Mouse (Mus musculus) kidney, postnatal 0 days (tissue): Measurements from ENCODE around the gene Zdhhc21. TPM values are rescaled to one million over a fixed set of nuclear protein-coding genes. Genes with fewer than 3 reads are reported as not detected.

Source experiments
- ATAC-seq: fragments of 200-750 bp; cut with Nextera tagmentation; replicated peaks from 2 replicates; pipeline ENCODE4 v1.8.0; 2017; ENCODE audit warnings: low read depth, moderate number of reproducible peaks, moderate TSS enrichment, moderate library complexity; ENCODE audit not compliant: low FRiP score
- DNase-seq: peaks from one replicate; pipeline ENCODE4 v3.0.0-alpha.2; 2016; ENCODE audit warnings: low spot score
- H3K27ac ChIP-seq: fragments of 300-500 bp; sonication (generic); 2 replicates; pipeline ENCODE4 v1.5.1; 2014; ENCODE audit warnings: mild to moderate bottlenecking
- H3K27me3 ChIP-seq: fragments of 300-500 bp; sonication (generic); 2 replicates; pipeline ENCODE4 v1.6.1; 2014; ENCODE audit warnings: low read length, mixed read lengths; ENCODE audit not compliant: insufficient read depth
- H3K36me3 ChIP-seq: fragments of 300-500 bp; sonication (generic); 2 replicates; pipeline ENCODE4 v1.6.1; 2014; ENCODE audit warnings: low read length, mixed read lengths; ENCODE audit not compliant: insufficient read depth
- H3K4me1 ChIP-seq: fragments of 300-500 bp; sonication (generic); replicated peaks from 2 replicates; pipeline ENCODE4 v1.6.1; 2014; ENCODE audit warnings: antibody characterized with exemption, low read length, mixed read lengths; ENCODE audit not compliant: insufficient read depth
- H3K4me2 ChIP-seq: fragments of 300-500 bp; sonication (generic); 2 replicates; pipeline ENCODE4 v1.6.1; 2014; ENCODE audit warnings: mild to moderate bottlenecking, low read length, moderate library complexity, mixed read lengths
- H3K4me3 ChIP-seq: fragments of 300-500 bp; sonication (generic); replicated peaks from 2 replicates; pipeline ENCODE4 v1.5.1; 2014; ENCODE audit warnings: low read depth, low read length
- H3K9ac ChIP-seq: fragments of 300-500 bp; sonication (generic); 2 replicates; pipeline ENCODE4 v1.6.1; 2014; ENCODE audit warnings: low read depth, low read length
- H3K9me3 ChIP-seq: fragments of 300-500 bp; sonication (generic); replicated peaks from 2 replicates; pipeline ENCODE4 v1.6.1; 2016; ENCODE audit warnings: low read length, inconsistent platforms, mixed read lengths
- CTCF ChIP-seq: IDR thresholded peaks from 2 replicates; pipeline ENCODE4 v1.5.1; 2016; ENCODE audit warnings: antibody characterized with exemption, low read depth, mild to moderate bottlenecking, moderate library complexity
- WGBS: fragments of 180-500 bp; shearing (Covaris S2); extraction: QIAGEN DNeasy Blood & Tissue Kit; methylation state at CpG from one replicate; pipeline ENCODE4 v1.1.7; 2014; 5-methylcytosine and 5-hydroxymethylcytosine counted together
- polyA plus RNA-seq: library from polyadenylated mRNA; unstranded; fragments of >200 nt; fragmentation: Nextera tagmentation; extraction: Ambion mirVana; gene quantifications from 2 replicates; pipeline ENCODE4 v1.2.1, GENCODE M21; 2015

The Zdhhc21 gene
- polyA plus RNA-seq, 1 experiment from 2014 or later, result 8.5 TPM

DNA sequence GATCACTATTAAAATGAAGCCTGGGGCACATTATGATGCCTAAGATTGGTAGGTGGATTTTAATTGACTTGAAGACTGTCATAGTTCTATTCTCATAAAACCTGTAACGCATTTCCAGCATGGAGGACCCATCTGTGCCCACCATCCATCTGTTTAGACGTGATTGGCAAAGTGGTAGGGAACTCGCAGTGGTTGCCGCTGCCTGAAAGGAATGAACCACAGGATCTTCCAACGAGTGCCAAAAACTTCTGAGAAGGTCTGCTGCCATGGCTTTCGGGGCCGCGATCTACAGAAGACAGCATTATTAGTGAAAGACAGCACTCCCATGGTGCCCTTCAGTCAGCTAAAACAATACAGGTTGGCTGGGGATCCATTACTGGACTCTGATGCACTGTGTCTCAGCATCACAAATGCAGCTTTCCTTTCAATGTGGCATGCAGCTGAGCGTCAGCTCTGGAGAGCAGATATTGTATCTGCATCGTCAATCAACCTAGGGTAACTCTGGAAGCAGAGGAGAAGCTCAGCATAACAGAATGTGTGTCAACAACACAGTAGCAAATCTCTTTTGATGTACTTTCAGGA lies 53.5 kb downstream of the Zdhhc21 start:
- 89% methylated on average over 10 of the region's 10 CpGs for WGBS
- ATAC-seq (no peak), DNase-seq (no peak)
- Histone ChIP-seq H3K9ac (no peak overlapping the region), H3K4me3 (no peak overlapping the region), H3K9me3 (no peaks in the 10 kb centered on the region), H3K4me2 (no peak overlapping the region), H3K4me1 (no peaks in the 10 kb centered on the region), H3K36me3 (no peaks in the 10 kb centered on the region), H3K27ac (no peak overlapping the region), H3K27me3 (no peaks in the 10 kb centered on the region)
- no peak for TF ChIP-seq CTCF

DNA sequence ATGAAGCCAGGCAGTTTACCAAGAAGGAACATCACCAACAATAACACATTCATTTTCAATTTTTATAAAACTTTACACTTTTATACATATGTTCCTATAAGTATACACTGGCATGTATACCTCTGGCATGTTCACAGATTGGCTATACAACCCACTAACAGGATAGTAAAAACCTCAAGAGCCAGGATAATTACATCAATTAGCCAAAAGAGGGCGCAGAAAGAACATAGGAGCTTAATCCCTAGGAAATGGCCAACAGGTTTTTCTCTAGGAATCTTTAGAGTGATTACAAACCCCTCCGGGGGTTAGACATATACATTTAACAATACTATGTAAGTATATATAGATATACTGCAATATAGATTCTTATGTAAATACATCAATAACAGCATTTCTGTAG lies 55.7 kb downstream of the Zdhhc21 start:
- H3K9ac ChIP-seq, result no peak overlapping the region
- H3K9me3 ChIP-seq, result no peaks in the 10 kb centered on the region
- H3K27me3 ChIP-seq, result no peaks in the 10 kb centered on the region
- no peak overlapping the region for H3K4me3 ChIP-seq
- no peak overlapping the region for H3K4me2 ChIP-seq
- ATAC-seq (no peak), DNase-seq (peak; percentile 86)
- no peak overlapping the region for H3K27ac ChIP-seq
- WGBS, result 39% methylated on average over 2 of the region's 2 CpGs
- TF ChIP-seq CTCF, result peak; percentile 72
- no peaks in the 10 kb centered on the region for H3K4me1 ChIP-seq
- no peaks in the 10 kb centered on the region for H3K36me3 ChIP-seq

DNA sequence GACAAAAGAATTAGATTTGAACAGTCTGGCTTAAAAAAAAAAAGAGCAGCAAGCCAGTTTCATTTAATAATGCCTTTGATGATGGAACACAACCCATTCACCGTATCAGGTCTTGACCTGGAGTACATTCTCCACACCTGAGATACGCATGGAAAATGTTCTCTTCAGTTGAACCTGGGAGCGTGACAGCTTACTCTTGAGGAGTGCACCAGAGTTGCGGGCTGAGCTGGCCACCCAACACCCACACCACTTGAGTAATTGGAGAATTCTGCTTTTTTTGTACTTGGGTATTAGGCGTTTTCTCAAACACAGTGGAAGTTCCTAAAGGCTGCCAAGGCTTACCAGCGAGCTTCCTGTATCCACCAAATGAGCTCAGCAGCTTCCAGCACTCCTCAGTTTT lies 66.2 kb downstream of the Zdhhc21 start:
- no peaks in the 10 kb centered on the region for H3K27me3 ChIP-seq
- WGBS, result 81% methylated on average over 6 of the region's 6 CpGs
- H3K4me2 ChIP-seq, result no peak overlapping the region
- H3K4me3 ChIP-seq, result no peak overlapping the region
- H3K9ac ChIP-seq, result no peak overlapping the region
- no peaks in the 10 kb centered on the region for H3K36me3 ChIP-seq
- H3K4me1 ChIP-seq, result no peaks in the 10 kb centered on the region
- H3K27ac ChIP-seq, result no peak overlapping the region
- no peak for TF ChIP-seq CTCF
- ATAC-seq (no peak), DNase-seq (no peak)
- no peaks in the 10 kb centered on the region for H3K9me3 ChIP-seq

DNA sequence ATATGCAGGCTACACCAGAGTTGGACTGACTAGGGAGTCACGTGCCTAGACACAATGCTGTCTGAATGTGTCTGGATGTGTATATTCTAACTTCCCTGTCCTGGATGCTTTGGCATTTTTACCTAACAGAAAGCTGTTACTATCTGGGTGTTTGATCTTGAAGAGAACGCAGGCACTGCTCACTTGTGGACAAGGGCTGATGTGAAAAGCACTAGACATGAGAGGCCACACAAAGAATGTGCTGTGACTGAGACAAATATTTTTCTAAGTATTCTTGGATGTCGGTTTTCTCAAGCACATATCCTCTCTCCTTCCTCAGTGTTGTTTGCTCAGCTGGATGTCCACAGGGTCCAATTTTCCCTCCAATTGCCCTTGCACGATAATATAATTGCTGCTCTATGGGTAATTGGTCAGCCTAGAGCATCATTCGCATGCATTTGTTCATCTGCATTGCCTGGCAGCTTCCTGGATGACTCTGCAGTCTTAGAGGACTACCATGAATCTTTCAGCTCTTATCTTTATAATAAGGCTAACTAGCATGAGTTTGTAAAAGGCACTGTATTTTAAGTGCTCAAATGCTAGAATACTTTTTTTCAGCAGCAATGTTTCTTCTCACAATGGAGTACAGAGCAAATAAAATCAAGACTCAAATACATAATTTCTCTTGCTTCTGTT lies 66.7 kb downstream of the Zdhhc21 start:
- no peak overlapping the region for H3K4me3 ChIP-seq
- no peaks in the 10 kb centered on the region for H3K9me3 ChIP-seq
- H3K4me2 ChIP-seq, result no peak overlapping the region
- no peaks in the 10 kb centered on the region for H3K4me1 ChIP-seq
- TF ChIP-seq CTCF, result no peak
- no peaks in the 10 kb centered on the region for H3K36me3 ChIP-seq
- H3K9ac ChIP-seq, result no peak overlapping the region
- no peak overlapping the region for H3K27ac ChIP-seq
- H3K27me3 ChIP-seq, result no peaks in the 10 kb centered on the region
- 45% methylated on average over 5 of the region's 5 CpGs for whole genome bisulfite sequencing
- DNase-seq, result peak; percentile 34
- ATAC-seq, result no peak

DNA sequence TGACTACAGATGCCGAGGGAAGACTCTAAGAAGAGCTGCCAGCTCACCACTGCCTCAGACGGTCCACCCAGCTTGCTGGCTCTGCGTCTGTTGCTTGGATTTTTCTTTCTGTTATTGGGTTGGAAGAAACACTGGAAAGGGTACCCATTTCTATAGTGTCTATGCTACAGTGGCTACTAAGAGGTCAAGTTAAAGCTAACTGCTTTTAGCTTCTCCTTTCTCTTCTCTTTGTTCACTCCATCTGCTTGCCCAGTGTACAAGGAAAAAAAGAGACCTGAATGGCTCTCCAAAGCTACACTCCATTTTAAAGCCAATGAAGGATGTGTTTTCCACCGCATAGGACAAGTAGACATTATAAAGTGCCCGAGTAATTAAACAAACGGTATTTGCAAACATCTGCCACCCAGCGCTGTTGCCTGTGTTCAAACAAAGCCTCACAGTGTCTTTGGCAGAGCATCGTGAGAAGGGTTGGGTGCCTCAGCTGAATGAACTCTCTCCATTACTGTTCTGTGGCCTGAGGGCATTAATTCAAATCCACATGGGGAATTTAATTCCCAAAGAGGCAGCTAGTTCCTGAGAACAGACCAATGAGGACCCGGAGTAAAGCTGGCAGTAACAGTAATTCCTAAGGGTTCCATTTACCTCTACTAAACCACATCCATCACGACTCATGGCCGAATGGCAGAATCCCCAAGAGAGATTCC lies 94.1 kb downstream of the Zdhhc21 start:
- ATAC-seq (no peak), DNase-seq (no peak)
- no peak overlapping the region for H3K9ac ChIP-seq
- no peak overlapping the region for H3K4me3 ChIP-seq
- H3K27me3 ChIP-seq, result no peaks in the 10 kb centered on the region
- no peak overlapping the region for H3K27ac ChIP-seq
- WGBS, result 80% methylated on average over 11 of the region's 11 CpGs
- H3K9me3 ChIP-seq, result no peaks in the 10 kb centered on the region
- TF ChIP-seq CTCF, result no peak
- no peak overlapping the region for H3K4me2 ChIP-seq
- H3K4me1 ChIP-seq, result 0 out of 2 replicates have a peak, but pooled peaks cover 3% of the 10 kb centered on the region
- no peaks in the 10 kb centered on the region for H3K36me3 ChIP-seq

DNA sequence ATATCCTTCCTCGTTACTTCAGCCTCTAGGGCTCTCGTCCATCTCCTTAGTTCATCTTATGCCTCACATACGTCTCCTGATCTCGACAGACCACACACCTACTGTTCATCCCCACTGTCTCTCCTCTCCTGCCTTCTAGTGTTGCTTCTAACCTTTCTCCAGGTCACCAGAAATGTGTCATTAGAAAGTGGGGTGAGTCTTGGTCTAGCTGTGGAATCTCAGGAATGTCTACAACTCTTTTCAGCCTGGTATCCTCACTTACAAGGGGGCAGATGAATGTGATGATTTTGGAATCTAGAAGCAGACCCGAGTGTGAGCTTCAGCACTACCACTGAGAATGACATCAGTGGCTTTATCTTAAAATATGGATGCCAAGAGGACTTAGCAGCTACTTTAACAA lies 96.2 kb downstream of the Zdhhc21 start:
- no peak for TF ChIP-seq CTCF
- 53% methylated on average over 5 of the region's 5 CpGs for WGBS
- H3K4me3 ChIP-seq, result no peak overlapping the region
- H3K27me3 ChIP-seq, result no peaks in the 10 kb centered on the region
- DNase-seq (no peak), ATAC-seq (no peak)
- H3K4me2 ChIP-seq, result no peak overlapping the region
- H3K4me1 ChIP-seq, result 0 out of 2 replicates have a peak, but pooled peaks cover 3% of the 10 kb centered on the region
- no peak overlapping the region for H3K27ac ChIP-seq
- no peaks in the 10 kb centered on the region for H3K36me3 ChIP-seq
- H3K9me3 ChIP-seq, result no peaks in the 10 kb centered on the region
- H3K9ac ChIP-seq, result no peak overlapping the region
